Mouse (Mus musculus) ES-E14 (cell line): ENCODE measurements around the gene Ppp2r5c.

ENCODE experiments used
- HCFC1 ChIP-seq: IDR thresholded peaks from 2 replicates; pipeline ENCODE4 v1.6.1; 2012; ENCODE audit warnings: low read length, inconsistent platforms, borderline replicate concordance; ENCODE audit not compliant: insufficient read depth
- MAFK ChIP-seq: IDR thresholded peaks from 2 replicates; pipeline ENCODE4 v1.6.1; 2014; ENCODE audit warnings: mild to moderate bottlenecking, low read depth, low read length, inconsistent platforms; ENCODE audit not compliant: insufficient read depth
- ZNF384 ChIP-seq: IDR thresholded peaks from 2 replicates; pipeline ENCODE4 v1.6.1; 2012; ENCODE audit warnings: low read depth, low read length, inconsistent platforms

- no peak for TF ChIP-seq HCFC1
- no peak for TF ChIP-seq ZNF384
- TF ChIP-seq MAFK = no peak
Measured at GRCm38 (mm10) chr12:110472247-110472646, 25.3 kb downstream of the Ppp2r5c start.
